Mouse (Mus musculus) intestine, embryonic 15.5 days (tissue): ENCODE measurements around the gene Adamts9. TPM values are rescaled to one million over a fixed set of nuclear protein-coding genes. Genes with fewer than 3 reads are reported as not detected.

Experiments used
- ATAC-seq: fragments of 200-750 bp; cut with Nextera tagmentation; 2 replicates; pipeline ENCODE4 v1.8.0; 2017; ENCODE audit warnings: moderate TSS enrichment, moderate library complexity
- H3K27ac ChIP-seq: fragments of 300-500 bp; sonication (generic); 2 replicates; pipeline ENCODE4 v1.5.1; 2015; ENCODE audit warnings: mild to moderate bottlenecking, inconsistent platforms
- H3K27me3 ChIP-seq: fragments of 300-500 bp; sonication (generic); replicated peaks from 2 replicates; pipeline ENCODE4 v1.6.1; 2015; ENCODE audit warnings: inconsistent platforms
- H3K36me3 ChIP-seq: fragments of 300-500 bp; sonication (generic); 2 replicates; pipeline ENCODE4 v1.6.1; 2015; ENCODE audit warnings: inconsistent platforms
- H3K4me1 ChIP-seq: fragments of 300-500 bp; sonication (generic); replicated peaks from 2 replicates; pipeline ENCODE4 v1.6.1; 2015; ENCODE audit warnings: inconsistent platforms
- H3K4me2 ChIP-seq: fragments of 300-500 bp; sonication (generic); replicated peaks from 2 replicates; pipeline ENCODE4 v1.6.1; 2015; ENCODE audit warnings: mild to moderate bottlenecking, inconsistent platforms
- H3K4me3 ChIP-seq: fragments of 300-500 bp; sonication (generic); replicated peaks from 2 replicates; pipeline ENCODE4 v1.5.1; 2015; ENCODE audit warnings: inconsistent platforms
- H3K9ac ChIP-seq: fragments of 300-500 bp; sonication (generic); 2 replicates; pipeline ENCODE4 v1.6.1; 2015; ENCODE audit warnings: inconsistent platforms
- H3K9me3 ChIP-seq: fragments of 300-500 bp; sonication (generic); 2 replicates; pipeline ENCODE4 v1.6.1; 2016; ENCODE audit warnings: inconsistent platforms
- WGBS: fragments of 180-500 bp; shearing (Covaris S2); methylation state at CpG from one replicate; pipeline ENCODE4 v1.1.7; 2015; 5-methylcytosine and 5-hydroxymethylcytosine counted together
- polyA plus RNA-seq: library from polyadenylated mRNA; unstranded; fragments of >200 nt; fragmentation: Nextera tagmentation; extraction: Ambion mirVana; gene quantifications from 2 replicates; pipeline ENCODE4 v1.2.1, GENCODE M21; 2015

Gene Adamts9
- polyA plus RNA-seq, 1 experiment from 2014 or later, result 11.2 TPM

GRCm38 (mm10) chr6:92959416-92959815 lies 16.1 kb upstream of the Adamts9 start:
- no peak for ATAC-seq
- H3K27ac ChIP-seq, result no peak overlapping the region
- H3K9ac ChIP-seq, result no peak overlapping the region
- H3K4me2 ChIP-seq, result no peak overlapping the region
- H3K4me1 ChIP-seq, result no peaks in the 10 kb centered on the region
- no peaks in the 10 kb centered on the region for H3K27me3 ChIP-seq
- no peaks in the 10 kb centered on the region for H3K36me3 ChIP-seq
- WGBS, result 82% methylated on average over 2 of the region's 2 CpGs
- H3K4me3 ChIP-seq, result no peak overlapping the region
- H3K9me3 ChIP-seq, result no peaks in the 10 kb centered on the region

GRCm38 (mm10) chr6:92947337-92948042 lies 4.2 kb upstream of the Adamts9 start:
- Histone ChIP-seq H3K9me3 (no peaks in the 10 kb centered on the region), H3K27ac (no peak overlapping the region), H3K4me2 (no peak overlapping the region), H3K9ac (no peak overlapping the region), H3K4me3 (no peak overlapping the region), H3K4me1 (0 out of 2 replicates have a peak, but pooled peaks cover 3% of the 10 kb centered on the region), H3K36me3 (no peaks in the 10 kb centered on the region), H3K27me3 (no peaks in the 10 kb centered on the region; the same call in 1 of the 2 replicates)
- ATAC-seq, result no peak
- 88% methylated on average over 6 of the region's 6 CpGs for whole genome bisulfite sequencing

DNA sequence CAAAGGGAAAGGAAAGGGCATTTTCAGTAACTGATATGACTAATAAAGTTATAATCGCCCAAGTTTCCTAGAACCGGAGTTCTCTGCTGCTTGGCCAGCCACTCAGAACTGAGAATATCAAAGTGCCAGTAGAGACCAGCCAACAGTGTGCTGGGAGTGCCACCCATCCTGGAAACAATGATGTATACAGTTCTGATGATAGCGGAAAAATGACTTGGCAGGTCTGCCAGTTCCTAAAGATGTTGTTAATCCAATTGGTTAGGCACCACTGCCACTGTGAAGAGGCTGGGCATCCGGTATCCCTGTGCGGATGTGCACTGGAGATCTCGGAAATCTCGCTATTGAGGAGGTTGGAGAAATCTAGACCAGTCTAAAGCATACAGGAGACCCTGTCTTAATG lies 1.4 kb upstream of the Adamts9 start:
- H3K4me3 ChIP-seq, result no peak overlapping the region
- no peaks in the 10 kb centered on the region for H3K36me3 ChIP-seq
- no peaks in the 10 kb centered on the region for H3K9me3 ChIP-seq
- H3K27me3 ChIP-seq, result no peaks in the 10 kb centered on the region; the same call in 1 of the 2 replicates
- peak overlapping the region; percentile 90; the same call in 1 of the 2 replicates for H3K4me2 ChIP-seq
- no peak overlapping the region for H3K9ac ChIP-seq
- 69% methylated on average over 7 of the region's 7 CpGs for WGBS
- no peak for ATAC-seq
- no peak overlapping the region for H3K27ac ChIP-seq
- H3K4me1 ChIP-seq, result peaks cover 13% of the 10 kb centered on the region

- no peak overlapping the region for H3K9ac ChIP-seq
These were observed 875 bp upstream of the Adamts9 start for GRCm38 (mm10) chr6:92944048-92944685.

GRCm38 (mm10) chr6:92941756-92942420 lies 1.4 kb downstream of the Adamts9 start:
- peaks cover 13% of the 10 kb centered on the region for H3K4me1 ChIP-seq
- H3K27me3 ChIP-seq, result no peaks in the 10 kb centered on the region; the same call in 1 of the 2 replicates
- peak; percentile 1; the same call in 1 of the 2 replicates for ATAC-seq
- H3K9ac ChIP-seq, result peak overlapping the region; percentile 64
- peak overlapping the region; percentile 90 for H3K4me2 ChIP-seq
- under 1% methylated on average over 30 of the region's 30 CpGs for WGBS
- peak overlapping the region; percentile 41 for H3K27ac ChIP-seq
- H3K9me3 ChIP-seq, result no peaks in the 10 kb centered on the region
- H3K36me3 ChIP-seq, result no peaks in the 10 kb centered on the region
- H3K4me3 ChIP-seq, result peak overlapping the region; percentile 63

More at GRCm38 (mm10) chr6:92944048-92944685, 875 bp upstream of the Adamts9 start:
- H3K4me1 ChIP-seq, result peaks cover 13% of the 10 kb centered on the region
- H3K27me3 ChIP-seq, result no peaks in the 10 kb centered on the region; the same call in 1 of the 2 replicates
- 15% methylated on average over 14 of the region's 14 CpGs for WGBS
- H3K4me3 ChIP-seq, result peak overlapping the region; percentile 63
- no peaks in the 10 kb centered on the region for H3K9me3 ChIP-seq
- ATAC-seq, result no peak
- H3K27ac ChIP-seq, result peak overlapping the region; percentile 87; the same call in 1 of the 2 replicates
- H3K36me3 ChIP-seq, result no peaks in the 10 kb centered on the region
- peak overlapping the region; percentile 90 for H3K4me2 ChIP-seq

DNA sequence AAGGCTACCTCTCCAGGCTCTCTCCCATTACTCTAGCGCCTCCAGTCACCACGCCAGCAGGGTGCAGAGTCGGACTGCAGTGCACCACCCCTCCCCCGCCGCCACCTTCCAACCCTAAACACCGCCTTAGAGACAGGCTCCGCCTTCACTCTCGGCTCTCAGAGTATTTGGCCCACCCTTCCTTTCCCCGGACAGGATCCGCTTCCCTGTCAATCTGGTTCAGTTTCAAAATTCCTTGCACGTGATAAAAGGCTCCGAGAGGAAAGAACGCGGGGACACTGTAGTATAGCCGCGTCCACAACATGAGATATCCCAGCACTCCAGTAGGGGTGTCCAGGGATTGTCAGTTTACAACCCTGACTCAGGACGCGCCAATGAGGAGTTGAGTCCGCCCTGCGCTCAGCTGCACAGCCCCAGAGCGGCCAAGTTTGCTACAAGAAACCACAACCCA lies 2.0 kb downstream of the Adamts9 start:
- Histone ChIP-seq H3K4me2 (peak overlapping the region; percentile 90), H3K36me3 (no peaks in the 10 kb centered on the region), H3K9me3 (no peaks in the 10 kb centered on the region), H3K4me1 (peaks cover 13% of the 10 kb centered on the region), H3K9ac (peak overlapping the region; percentile 64), H3K4me3 (peak overlapping the region; percentile 63), H3K27me3 (no peaks in the 10 kb centered on the region; the same call in 1 of the 2 replicates), H3K27ac (peak overlapping the region; percentile 41)
- peak; percentile 91 for ATAC-seq
- WGBS, result 0% methylated on average over 21 of the region's 21 CpGs

DNA sequence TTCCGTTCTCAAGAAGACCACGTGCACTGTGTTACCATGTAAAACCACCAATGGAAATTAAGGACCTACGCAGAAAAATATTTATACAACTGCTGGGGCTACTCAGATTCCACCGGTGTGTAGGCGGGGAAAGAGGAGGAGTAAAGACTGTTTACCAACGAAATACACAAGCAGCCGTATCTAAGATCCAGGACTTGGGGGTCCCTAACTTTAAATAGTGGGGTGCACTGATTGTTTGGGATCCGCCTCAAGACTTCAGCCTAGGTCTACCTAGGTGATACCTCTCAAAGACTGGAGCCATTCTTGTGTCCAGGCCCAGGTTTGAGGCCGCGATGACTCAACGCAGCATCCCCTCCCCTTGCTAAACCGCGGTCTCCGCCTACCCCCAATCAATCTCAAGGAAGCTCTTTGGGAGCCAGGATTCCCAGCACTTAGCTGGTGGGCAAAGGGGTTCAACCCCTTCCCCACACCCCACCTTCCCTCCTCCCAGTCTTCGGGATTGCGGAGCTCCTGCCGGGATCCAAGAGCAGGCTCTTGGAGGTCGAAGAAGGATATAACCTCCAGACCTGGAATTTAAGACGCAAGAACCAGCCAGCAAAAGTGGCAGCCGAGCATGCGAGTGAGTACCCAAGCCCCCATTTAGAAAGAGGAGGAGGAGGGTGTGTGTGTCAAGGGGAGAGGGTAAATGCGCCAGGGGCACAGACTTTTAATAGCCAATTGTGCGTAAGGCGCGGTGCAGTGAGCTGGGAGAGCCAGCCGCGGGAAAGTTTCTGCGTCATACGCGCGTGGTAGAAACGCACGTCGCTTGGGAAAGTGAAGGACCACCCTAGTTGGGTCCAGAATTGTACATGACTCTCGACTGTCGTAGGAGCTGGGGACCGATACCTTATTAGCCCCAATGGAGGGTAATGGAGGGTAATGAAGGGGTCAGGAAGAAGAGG lies 2.8 kb downstream of the Adamts9 start:
- H3K27ac ChIP-seq, result peak overlapping the region; percentile 38
- under 1% methylated on average over 37 of the region's 37 CpGs for WGBS
- peak; percentile 26 for ATAC-seq

DNA sequence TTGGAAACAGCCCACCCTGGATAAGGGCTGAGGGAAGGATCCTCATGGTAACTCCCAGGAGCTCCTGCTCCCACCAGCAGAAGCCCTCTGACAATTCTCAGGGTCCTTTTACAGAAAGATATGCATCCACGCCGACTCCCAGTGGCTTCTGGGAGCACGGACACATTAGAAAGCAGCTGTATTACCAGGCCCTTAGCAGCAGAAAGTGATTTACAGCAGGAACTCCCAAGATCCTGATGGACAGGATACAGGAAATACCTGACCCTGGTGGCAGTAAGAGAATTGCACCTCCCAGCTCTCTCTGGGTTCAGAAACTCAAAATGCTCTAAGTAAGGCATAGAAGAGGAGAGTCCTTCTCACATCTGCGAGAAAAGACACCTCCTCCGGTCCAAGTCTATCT lies 15.0 kb downstream of the Adamts9 start:
- H3K9me3 ChIP-seq, result no peaks in the 10 kb centered on the region
- no peaks in the 10 kb centered on the region for H3K4me1 ChIP-seq
- H3K4me3 ChIP-seq, result no peak overlapping the region
- H3K27ac ChIP-seq, result no peak overlapping the region
- no peak overlapping the region for H3K9ac ChIP-seq
- no peak for ATAC-seq
- H3K27me3 ChIP-seq, result no peaks in the 10 kb centered on the region
- no peak overlapping the region for H3K4me2 ChIP-seq
- WGBS, result 74% methylated on average over 5 of the region's 5 CpGs
- H3K36me3 ChIP-seq, result no peaks in the 10 kb centered on the region; the same call in 1 of the 2 replicates

More for the DNA sequence above, 2.8 kb downstream of the Adamts9 start:
- Histone ChIP-seq H3K9ac (peak overlapping the region; percentile 49), H3K27me3 (no peaks in the 10 kb centered on the region; the same call in 1 of the 2 replicates), H3K4me1 (peaks cover 13% of the 10 kb centered on the region), H3K9me3 (no peaks in the 10 kb centered on the region), H3K4me3 (peak overlapping the region; percentile 63), H3K36me3 (no peaks in the 10 kb centered on the region), H3K4me2 (peak overlapping the region; percentile 90)

DNA sequence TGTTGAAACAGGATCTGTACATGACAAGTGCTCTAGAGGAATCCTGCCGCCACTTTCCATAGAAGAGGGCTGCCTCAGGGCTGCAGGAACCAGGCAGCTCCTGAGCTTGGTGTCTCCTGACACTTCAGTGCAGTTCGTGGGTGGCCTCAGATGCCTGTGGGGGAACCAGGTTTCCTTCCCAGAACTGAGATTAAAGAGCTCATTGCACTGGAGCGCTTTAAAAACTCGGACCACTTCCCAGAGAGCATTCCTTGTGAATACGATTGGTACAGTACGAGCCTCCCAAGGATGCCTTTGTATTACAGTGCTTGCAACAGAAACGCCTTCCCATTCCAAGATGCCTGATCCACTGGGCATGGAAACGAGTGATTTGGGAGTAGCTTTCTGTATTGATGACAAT lies 18.8 kb downstream of the Adamts9 start:
- WGBS, result 75% methylated on average over 8 of the region's 8 CpGs
- no peak overlapping the region for H3K4me3 ChIP-seq

GRCm38 (mm10) chr6:92921843-92922242 lies 21.4 kb downstream of the Adamts9 start:
- ATAC-seq, result no peak
- H3K36me3 ChIP-seq, result no peaks in the 10 kb centered on the region
- no peak overlapping the region for H3K27ac ChIP-seq
- H3K9me3 ChIP-seq, result no peaks in the 10 kb centered on the region
- 18% methylated on average over 4 of the region's 4 CpGs for WGBS
- no peak overlapping the region for H3K9ac ChIP-seq
- no peaks in the 10 kb centered on the region for H3K27me3 ChIP-seq
- no peak overlapping the region for H3K4me3 ChIP-seq
- H3K4me2 ChIP-seq, result no peak overlapping the region
- H3K4me1 ChIP-seq, result 0 out of 2 replicates have a peak, but pooled peaks cover 2% of the 10 kb centered on the region

More for the DNA sequence above, 18.8 kb downstream of the Adamts9 start:
- H3K4me2 ChIP-seq, result no peak overlapping the region
- no peak for ATAC-seq
- no peaks in the 10 kb centered on the region for H3K9me3 ChIP-seq
- H3K4me1 ChIP-seq, result 0 out of 2 replicates have a peak, but pooled peaks cover 2% of the 10 kb centered on the region
- no peaks in the 10 kb centered on the region for H3K27me3 ChIP-seq
- no peaks in the 10 kb centered on the region for H3K36me3 ChIP-seq
- no peak overlapping the region for H3K27ac ChIP-seq
- H3K9ac ChIP-seq, result no peak overlapping the region

- no peak overlapping the region for H3K9ac ChIP-seq
- 0 out of 2 replicates have a peak, but pooled peaks cover 2% of the 10 kb centered on the region for H3K4me1 ChIP-seq
- no peaks in the 10 kb centered on the region for H3K27me3 ChIP-seq
- no peak for ATAC-seq
- no peak overlapping the region for H3K4me2 ChIP-seq
- no peak overlapping the region for H3K27ac ChIP-seq
- no peaks in the 10 kb centered on the region for H3K36me3 ChIP-seq
- no peak overlapping the region for H3K4me3 ChIP-seq
- no peaks in the 10 kb centered on the region for H3K9me3 ChIP-seq
- WGBS, result 48% methylated on average over 10 of the region's 10 CpGs
These were observed 22.2 kb downstream of the Adamts9 start for GRCm38 (mm10) chr6:92920938-92921689.
